Mouse (Mus musculus): ENCODE measurements around the gene Hsd17b2. TPM values are rescaled to one million over a fixed set of nuclear protein-coding genes. Genes with fewer than 3 reads are reported as not detected.

The Hsd17b2 gene
- under 1 TPM in 1 of 2 experiments, not detected in 1; 0.56 TPM for total RNA-seq (2021)

DNA sequence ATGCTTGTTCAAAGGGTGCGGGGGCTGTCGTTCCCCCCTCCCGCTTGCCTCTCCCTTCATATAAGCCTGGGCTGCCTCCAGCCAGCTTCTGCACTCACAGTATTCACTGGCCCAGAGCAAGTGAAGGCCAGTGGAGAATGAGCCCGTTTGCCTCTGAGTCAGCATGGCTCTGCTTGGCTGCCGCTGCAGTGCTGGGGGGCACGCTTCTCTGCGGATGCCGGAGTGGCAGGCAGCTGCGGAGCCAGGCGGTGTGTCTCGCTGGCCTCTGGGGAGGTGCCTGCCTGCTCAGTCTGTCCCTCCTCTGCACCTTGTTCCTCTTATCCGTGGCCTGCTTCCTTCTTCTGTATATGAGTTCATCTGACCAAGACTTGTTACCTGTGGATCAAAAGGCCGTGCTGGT lies at the start of gene Hsd17b2:
Gene Hsd17b2, plus strand, starts transcription at position 46 of the 400 bp plus-strand sequence.
- no peak for DNase-seq (ENCODE audit: extremely low spot score in 1 of 2, low spot score in 2 of 2)

GRCm38 (mm10) chr8:117652318-117652717 lies 49.4 kb upstream of the Hsd17b2 start:
- no peak for DNase-seq (ENCODE audit: extremely low spot score in 1 of 2, low spot score in 2 of 2)
- intact Hi-C loops (cut with DNase I) = no loop called here

More for the DNA sequence above, at the start of gene Hsd17b2:
- intact Hi-C loops (cut with DNase I) = no loop called here

DNA sequence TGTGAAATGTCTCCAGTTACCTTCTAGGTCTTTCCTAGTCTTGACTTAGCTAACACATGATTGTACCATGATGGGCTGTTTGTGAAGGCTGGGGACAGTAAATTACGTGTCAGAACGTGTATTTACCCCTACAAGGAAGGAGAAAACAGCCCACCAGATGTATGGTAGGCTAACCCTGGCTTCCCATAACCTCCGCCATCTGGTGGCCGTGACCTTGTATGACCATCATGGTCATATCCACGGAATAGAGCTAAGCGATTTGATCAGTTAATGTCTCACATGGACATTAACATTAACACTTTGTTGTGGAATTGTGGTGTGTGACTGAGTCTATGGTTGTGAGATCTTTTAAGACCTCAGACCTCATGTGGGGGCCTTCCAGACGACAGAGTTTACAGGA lies 42.7 kb upstream of the Hsd17b2 start:
- no peak for DNase-seq (ENCODE audit: extremely low spot score in 1 of 2, low spot score in 2 of 2)
- intact Hi-C loops (cut with DNase I) = no loop called here

DNA sequence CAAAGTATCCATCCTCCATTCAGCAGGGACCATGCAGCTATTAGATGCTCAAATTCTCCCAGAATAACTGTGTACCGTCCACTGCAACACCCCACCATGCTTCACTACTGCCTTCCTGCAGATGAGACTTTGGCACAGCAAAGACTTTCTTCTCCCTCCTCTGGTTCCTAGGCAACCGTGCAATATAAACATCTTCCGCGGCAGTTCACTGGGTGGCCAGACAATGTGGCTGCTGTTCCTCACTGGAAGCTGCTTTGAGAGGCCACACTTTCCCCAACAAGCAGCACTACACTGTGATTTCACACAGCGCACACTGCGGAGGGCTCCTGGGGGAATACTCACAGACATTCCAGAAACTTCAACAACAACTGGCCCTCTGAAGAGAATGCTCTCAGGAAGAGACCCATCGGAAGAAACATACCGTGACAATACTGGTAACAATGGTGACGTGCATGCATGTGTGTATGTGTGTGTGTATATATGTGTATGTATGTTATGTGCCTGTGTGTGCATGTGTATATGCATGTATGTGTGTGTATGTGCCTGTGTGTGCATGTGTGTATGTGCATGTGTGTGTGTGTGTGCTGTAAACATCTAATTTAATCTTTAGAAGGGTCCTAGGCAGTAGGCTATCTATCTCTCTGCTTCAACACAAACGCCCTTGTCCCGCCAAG lies 41.2 kb upstream of the Hsd17b2 start:
- DNase-seq (ENCODE audit: extremely low spot score in 1 of 2, low spot score in 2 of 2) = peak; percentile 58 to 59
- intact Hi-C loops (cut with DNase I) = no loop called here

- intact Hi-C loops (cut with DNase I) = no loop called here
- DNase-seq (ENCODE audit: extremely low spot score in 1 of 2, low spot score in 2 of 2) = no peak
Observed at GRCm38 (mm10) chr8:117667349-117668124, 34.2 kb upstream of the Hsd17b2 start.

GRCm38 (mm10) chr8:117670461-117670860 lies 31.2 kb upstream of the Hsd17b2 start:
- intact Hi-C loops (cut with DNase I) = no loop called here
- no peak for DNase-seq (ENCODE audit: extremely low spot score in 1 of 2, low spot score in 2 of 2)

DNA sequence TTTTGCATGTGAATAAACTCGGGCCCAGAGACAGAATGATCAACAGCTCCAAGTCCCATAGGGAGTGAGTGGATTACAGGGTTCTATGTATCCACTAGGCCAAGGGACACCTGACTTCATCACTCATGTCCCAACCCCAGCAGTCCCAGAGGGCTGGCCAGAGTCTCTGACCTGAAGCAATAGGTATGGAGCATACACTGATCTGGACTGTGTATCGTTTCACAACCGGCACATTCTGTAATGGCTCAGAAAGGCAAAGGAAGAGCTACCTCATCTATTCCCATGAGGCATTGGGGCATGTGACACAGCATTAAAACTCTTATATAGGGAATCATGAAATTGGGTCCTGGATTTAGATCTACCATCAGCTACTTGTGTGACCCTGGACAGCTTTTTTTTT lies 29.1 kb upstream of the Hsd17b2 start:
- no peak for DNase-seq (ENCODE audit: extremely low spot score in 1 of 2, low spot score in 2 of 2)
- intact Hi-C loops (cut with DNase I) = no loop called here

GRCm38 (mm10) chr8:117673430-117673830 lies 28.3 kb upstream of the Hsd17b2 start, which contains the start of gene Sdr42e1:
Gene Sdr42e1 (minus strand): TSS chr8:117673689.
- DNase-seq (ENCODE audit: extremely low spot score in 1 of 2, low spot score in 2 of 2) = peak; percentile 10 to 38
- intact Hi-C loops (cut with DNase I) = no loop called here

DNA sequence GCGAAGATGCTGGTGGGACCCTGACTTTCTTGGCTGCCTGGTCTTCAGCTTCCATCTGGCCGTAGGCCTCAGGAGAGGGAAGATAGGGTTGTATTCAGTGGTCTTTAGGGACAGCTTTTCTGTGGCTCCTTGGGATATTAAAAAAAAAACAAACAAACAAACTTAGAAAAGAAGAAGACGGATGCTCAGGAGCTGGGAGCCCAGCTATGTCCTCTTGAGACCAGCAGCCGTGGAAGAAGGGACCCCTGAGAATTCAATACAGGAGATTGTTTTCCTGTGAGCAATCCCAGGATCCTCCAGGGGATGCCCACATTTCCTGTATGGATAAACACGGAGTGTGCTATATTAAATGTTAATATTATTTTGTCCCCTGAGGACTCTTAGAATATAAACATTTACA lies 26.5 kb upstream of the Hsd17b2 start:
- DNase-seq (ENCODE audit: extremely low spot score in 1 of 2, low spot score in 2 of 2) = no peak
- intact Hi-C loops (cut with DNase I) = no loop called here

GRCm38 (mm10) chr8:117676460-117676859 lies 25.2 kb upstream of the Hsd17b2 start:
- intact Hi-C loops (cut with DNase I) = no loop called here
- no peak for DNase-seq (ENCODE audit: extremely low spot score in 1 of 2, low spot score in 2 of 2)

- intact Hi-C loops (cut with DNase I) = no loop called here
- no peak for DNase-seq (ENCODE audit: extremely low spot score in 1 of 2, low spot score in 2 of 2)
Observed at GRCm38 (mm10) chr8:117677011-117677410, 24.7 kb upstream of the Hsd17b2 start.

- intact Hi-C loops (cut with DNase I) = no loop called here
- no peak for DNase-seq (ENCODE audit: extremely low spot score in 1 of 2, low spot score in 2 of 2)
Observed at GRCm38 (mm10) chr8:117678650-117679049, 23.1 kb upstream of the Hsd17b2 start.

DNA sequence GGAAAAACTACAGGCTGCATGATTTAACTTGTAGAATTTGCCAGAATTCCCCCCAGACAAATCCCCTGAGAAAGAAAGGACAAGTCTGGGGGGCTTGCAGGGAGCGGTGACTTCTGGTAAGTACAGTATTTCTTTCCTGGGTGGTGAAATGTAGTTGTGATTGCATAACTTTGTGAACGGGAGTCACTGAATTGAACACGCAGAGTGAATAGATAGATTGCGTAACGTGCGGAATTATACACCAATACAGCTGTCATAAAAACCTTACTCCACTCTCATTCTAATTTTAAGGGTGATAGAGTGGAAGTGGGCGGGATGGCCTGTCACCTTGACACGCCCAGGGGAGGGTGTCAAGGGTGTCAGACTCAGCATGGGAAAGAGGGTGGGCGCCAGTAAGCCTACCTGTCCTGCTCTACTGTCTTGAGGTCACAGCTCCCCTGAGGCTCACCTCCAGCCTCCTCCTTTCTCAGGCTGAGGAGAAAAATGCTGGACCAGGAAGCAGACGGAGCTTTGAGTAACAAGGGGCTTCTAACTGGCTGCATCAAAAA lies 17.7 kb upstream of the Hsd17b2 start:
- intact Hi-C loops (cut with DNase I) = no loop called here
- no peak for DNase-seq (ENCODE audit: extremely low spot score in 1 of 2, low spot score in 2 of 2)

DNA sequence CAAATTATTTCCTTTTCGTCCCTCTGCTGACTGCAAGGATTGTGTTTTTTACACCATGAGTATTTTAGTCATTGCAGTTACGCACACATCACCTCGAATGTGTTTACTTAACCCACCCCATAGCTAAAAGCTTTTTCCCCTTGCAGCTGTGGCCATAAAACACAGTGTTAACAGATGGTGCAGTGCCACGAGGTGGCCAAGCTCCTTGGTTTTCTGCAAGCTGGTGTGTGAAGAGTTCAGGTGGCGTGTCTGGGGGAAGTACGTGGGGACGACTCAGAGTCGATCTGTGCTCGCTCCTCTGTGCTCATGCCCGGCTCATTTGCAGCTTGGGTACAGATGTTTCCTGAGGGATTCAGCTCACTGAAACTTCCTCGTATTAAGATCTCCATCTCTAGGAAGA lies 17.2 kb upstream of the Hsd17b2 start:
- intact Hi-C loops (cut with DNase I) = no loop called here
- DNase-seq (ENCODE audit: extremely low spot score in 1 of 2, low spot score in 2 of 2) = no peak

DNA sequence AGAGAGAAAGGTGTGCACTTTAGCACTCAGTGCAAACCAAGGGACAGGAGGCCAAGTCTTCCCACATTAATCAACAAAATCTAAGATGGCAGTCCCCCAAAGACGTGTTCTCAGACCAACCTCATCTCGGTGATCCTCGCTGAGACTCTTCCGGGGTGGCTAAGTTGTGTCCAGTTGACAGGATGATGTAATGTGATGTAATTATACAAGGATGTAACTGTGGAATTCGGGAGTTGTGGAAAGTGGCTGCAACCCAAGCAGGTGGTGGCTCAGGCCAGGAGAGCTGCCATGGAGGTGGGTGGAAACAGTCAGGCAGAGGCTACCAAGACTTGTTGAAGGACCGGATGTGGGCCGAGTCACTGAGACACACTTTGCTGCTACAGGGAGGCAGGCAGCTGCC lies 13.8 kb upstream of the Hsd17b2 start:
- no peak for DNase-seq (ENCODE audit: extremely low spot score in 1 of 2, low spot score in 2 of 2)
- intact Hi-C loops (cut with DNase I) = no loop called here

- no peak for DNase-seq (ENCODE audit: extremely low spot score in 1 of 2, low spot score in 2 of 2)
- intact Hi-C loops (cut with DNase I) = no loop called here
Observed at GRCm38 (mm10) chr8:117692131-117692530, 9.6 kb upstream of the Hsd17b2 start.

GRCm38 (mm10) chr8:117695636-117696035 lies 6.1 kb upstream of the Hsd17b2 start:
- intact Hi-C loops (cut with DNase I) = loop anchor here (5.0 kb wide), 1 partner anchor 167 kb away; no protein-coding TSS in a partner anchor
- DNase-seq (ENCODE audit: extremely low spot score in 1 of 2, low spot score in 2 of 2) = no peak

GRCm38 (mm10) chr8:117697248-117697647 lies 4.5 kb upstream of the Hsd17b2 start:
- DNase-seq (ENCODE audit: extremely low spot score in 1 of 2, low spot score in 2 of 2) = no peak

DNA sequence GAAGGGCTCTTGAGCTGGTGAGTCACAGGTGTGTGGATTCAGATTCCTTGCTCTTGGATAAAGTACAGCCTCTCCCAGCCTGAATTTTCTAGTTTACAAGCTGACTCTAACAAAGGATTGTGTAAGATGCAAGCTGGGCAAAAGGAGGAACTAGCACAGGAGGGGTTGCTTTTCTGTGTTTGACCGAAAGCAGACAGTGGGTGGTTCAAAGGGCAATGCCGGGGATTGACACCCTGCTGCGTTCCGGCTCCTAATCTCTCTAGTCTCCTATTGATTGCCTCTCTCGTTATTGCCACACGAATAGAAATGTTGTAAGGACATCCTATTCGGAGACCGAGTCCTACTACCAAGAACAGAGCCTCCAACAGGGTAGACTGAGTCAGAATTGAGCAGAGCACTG lies 1.0 kb upstream of the Hsd17b2 start:
- intact Hi-C loops (cut with DNase I) = no loop called here
- DNase-seq (ENCODE audit: extremely low spot score in 1 of 2, low spot score in 2 of 2) = no peak

More at GRCm38 (mm10) chr8:117697248-117697647, 4.5 kb upstream of the Hsd17b2 start:
- intact Hi-C loops (cut with DNase I) = loop anchor here (5.0 kb wide), 1 partner anchor 165 kb away; no protein-coding TSS in a partner anchor

DNA sequence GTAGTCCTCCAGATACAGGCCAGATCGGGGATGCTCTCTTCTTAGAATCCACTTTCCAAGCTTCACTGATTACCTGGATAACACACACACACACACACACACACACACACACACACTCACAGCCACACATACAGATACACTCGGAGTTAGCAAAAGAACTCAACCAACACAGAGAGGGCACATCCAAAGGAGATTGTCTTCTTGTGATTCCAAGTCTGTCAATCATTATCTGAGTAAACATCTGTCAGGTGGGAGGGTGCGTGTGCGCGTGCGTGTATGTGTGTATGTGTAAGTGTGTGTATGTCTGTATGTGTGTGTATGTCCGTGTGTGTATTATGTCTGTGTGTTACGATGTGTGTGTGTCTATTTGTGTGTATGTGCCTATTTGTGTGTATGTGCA lies 458 bp upstream of the Hsd17b2 start:
- intact Hi-C loops (cut with DNase I) = no loop called here
- DNase-seq (ENCODE audit: extremely low spot score in 1 of 2, low spot score in 2 of 2) = no peak

Measured in left cerebral cortex, postnatal 10 days (tissue).